Mouse (Mus musculus) fat pad, adult 2 months (tissue): ENCODE data around the gene Olfr1368.
"Not testable (repeated sequence)": the region's sequence is repeated elsewhere in the genome, so short reads cannot be mapped to it uniquely, and the experiment has no call there.

Experiments
- DNase-seq: peaks from one replicate; pipeline ENCODE4 v3.0.0-alpha.2; 2011; ENCODE audit warnings: low read depth, low spot score; ENCODE audit errors: extremely low read depth

Olfr1368 gene

DNA sequence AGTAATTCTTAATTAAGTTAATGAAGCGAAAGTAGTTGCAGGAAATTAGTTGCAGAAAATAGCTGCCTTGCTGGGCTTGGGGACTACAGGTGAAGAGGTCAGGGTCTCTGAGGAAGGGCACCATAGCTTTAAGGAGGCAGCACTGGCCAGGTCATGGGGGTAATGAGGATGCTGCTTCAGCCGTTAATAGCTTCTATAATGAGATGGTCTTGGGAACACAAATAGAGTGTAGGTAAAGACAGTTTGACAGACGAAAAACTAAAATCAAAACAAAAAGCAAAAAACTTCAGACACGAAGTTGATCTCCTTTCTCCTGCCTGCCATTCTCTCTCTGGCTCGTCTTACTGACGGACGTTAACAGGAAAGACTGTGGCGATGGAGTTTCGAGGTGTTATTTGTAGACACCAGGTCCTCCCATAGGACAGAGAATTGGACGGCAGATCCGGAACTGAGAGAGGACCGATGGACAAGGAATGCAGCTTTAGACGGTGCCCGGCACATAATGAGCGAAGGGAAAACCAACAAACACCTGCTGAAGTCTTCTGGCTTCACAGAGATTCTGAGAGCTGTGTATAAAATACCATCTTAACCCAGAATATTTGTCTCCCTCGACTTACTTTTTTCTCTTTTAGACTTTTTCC is 22.8 kb upstream of the Olfr1368 start:
- no peak for DNase-seq

DNA sequence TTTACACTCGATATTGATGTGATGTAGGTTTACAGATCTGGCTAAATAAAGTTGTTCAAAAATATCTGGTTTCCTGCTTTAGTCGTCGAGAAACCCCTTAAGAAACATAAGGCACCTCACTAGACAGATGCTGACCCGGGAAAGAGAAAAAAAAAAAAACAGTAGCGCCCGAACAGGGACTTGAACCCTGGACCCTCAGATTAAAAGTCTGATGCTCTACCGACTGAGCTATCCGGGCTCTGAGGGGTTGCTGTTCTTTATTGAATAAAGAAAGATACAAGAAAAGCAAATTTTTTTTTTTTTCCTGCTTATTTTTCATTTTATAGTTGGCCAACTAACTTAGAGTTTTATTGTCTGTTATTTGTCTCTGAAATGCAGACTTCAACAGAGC is 22.2 kb upstream of the Olfr1368 start:
- no peak for DNase-seq

DNA sequence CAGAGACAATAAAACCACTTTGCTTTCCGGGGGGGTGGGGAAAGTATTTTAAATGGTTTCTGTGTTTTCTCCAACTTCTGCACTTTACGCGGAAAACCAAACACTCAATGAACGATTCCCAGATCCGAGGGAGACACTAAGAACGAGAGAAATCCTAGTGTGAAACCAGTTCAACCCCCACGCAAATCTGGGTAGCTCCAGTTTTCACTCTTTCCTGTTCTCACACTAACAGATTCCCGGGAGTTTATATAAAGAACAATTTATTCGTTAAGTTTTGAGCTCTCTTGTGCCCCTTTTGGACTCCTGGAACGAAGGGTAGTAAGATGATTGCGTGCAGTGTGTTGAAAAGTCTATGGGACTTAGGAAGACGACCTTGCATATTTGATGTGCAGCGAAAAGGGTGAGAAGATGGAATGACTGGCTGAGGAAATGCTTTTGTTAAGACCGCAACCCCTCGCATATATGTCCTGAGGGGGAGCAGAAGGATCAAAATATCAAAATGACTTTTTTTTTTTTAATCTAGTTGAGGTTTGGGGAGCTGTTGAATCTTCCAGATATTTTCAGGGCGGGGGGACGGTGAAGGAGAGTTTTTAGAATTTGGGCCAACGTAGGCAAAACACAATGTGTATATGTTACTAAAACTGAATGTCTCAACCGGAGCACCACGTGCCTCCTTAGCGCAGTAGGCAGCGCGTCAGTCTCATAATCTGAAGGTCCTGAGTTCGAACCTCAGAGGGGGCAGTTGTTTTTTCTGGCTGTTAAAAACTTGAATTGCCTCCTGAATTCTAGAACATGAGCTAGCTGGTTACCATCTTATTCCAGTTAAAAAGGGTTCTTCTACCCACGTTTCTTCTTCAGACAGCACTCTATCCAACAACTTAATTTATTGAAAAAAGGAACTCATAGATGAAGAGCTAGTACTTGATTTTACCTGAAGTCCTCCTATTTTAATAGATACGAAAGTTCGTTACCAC is 21.6 kb upstream of the Olfr1368 start:
- DNase-seq, result no peak

DNA sequence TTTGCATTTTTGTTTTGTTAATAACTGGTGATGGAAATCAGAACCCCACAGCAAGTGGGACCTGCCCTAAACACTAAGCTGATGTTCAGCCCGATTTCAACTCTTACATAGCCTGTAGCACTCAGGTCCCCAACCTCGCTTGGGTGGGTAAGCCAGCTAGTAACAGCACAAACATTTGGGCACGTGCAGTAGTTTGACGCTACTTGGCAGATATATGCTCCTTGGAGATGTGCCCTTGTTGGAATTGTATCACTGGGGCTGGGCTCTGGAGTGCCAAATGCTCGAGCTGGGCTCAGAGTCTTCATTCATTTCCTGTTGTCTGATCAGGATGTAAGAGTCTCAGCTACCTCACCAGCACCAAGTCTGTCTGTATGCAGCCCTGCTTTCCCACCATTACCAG is 16.9 kb upstream of the Olfr1368 start:
- DNase-seq, result no peak

DNA sequence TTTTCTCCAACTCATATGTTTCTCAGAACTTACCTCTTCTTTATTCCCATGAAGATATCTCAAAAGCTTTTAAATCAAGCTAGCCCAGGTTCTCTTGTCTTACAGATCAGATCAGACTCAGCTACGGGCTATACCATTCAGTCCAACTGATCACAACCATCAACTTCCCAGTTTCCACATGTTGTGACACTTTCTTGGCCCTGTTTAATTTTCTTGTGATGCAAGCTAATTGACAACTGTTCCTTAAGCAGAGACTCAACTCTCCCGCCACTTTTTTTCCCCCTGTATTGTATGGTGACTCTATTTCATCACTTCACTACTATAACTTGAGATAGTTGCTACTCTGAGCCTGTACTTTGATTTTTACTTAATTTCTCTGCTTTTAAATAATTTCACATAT is 15.9 kb upstream of the Olfr1368 start:
- DNase-seq, result no peak

DNA sequence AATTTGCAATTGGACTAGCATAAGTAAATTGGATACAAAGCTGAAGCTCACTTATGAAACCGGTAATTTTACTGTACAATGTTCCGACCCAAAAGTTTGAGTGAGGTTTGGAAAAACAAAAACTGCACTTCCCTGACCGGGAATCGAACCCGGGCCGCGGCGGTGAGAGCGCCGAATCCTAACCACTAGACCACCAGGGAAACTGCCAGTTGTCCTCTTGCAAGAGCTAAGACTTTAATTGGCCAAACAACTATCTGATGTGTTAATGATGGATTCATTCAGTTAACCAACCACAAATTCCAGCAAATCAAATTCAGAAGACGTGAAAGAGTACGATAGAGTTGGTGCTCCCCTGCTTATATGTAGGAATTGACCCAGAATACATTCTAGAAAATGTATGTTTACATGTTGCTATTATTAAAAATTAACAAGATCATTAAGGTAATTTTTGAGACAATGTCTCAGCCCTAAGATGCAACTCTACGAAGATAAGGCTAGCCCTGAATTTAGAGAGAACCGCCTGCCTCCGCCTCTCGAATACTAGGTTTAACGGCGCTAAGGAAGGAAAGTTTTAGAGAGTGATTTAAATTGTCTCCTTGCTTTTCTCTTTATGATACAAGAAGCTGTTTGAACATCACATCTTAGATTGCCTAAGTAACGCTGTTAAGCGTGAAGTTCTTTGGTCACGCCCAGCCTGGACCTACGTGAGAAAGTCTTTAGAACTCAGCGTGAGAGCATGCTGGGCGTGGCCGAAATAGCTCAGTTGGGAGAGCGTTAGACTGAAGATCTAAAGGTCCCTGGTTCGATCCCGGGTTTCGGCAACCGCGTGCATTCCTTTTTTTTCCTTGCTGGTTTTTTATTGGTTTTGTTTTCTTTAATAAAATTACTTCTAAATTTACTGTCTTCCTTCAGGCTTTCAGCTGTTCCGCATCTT is 15.3 kb upstream of the Olfr1368 start:
- DNase-seq, result no peak

DNA sequence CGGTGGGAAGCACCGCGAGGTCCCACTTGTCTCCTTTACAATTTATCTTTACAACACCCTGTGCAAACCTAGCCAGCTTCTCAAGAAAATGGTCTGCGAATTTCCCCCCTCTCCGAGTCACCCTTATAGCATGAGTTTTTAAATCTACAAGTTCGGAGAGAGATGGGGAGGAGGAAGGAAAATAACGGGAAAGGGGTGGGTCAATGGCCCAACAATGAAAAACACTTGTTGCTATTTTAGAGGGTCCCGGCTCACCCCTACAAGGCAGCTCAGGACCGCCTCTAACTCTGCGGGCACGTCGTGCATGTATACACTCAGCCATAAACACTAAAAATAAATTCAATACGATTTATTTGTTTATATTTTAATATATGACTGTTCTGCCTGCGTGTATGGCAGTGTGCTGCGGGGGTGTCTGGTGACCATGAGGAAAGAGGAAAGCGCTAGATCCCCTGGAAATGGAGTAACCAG is 14.4 kb upstream of the Olfr1368 start:
- DNase-seq, result no peak

DNA sequence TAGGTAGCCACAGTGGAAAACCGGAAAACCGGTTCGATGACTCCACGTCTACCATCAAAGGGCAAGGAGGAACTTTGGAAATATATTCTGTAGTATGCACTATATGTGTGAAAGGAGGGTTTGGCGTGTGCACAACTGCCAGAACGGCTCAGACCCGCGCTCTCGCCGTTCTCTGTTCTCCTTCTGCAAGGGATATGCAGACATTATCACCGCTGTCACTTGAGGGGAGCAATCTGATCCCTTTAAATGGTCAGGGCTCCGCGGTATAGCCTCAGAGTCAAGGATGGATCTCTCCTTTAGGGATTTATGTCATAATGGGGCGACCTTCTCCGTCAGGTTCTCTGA is 13.8 kb upstream of the Olfr1368 start:
- DNase-seq, result no peak

DNA sequence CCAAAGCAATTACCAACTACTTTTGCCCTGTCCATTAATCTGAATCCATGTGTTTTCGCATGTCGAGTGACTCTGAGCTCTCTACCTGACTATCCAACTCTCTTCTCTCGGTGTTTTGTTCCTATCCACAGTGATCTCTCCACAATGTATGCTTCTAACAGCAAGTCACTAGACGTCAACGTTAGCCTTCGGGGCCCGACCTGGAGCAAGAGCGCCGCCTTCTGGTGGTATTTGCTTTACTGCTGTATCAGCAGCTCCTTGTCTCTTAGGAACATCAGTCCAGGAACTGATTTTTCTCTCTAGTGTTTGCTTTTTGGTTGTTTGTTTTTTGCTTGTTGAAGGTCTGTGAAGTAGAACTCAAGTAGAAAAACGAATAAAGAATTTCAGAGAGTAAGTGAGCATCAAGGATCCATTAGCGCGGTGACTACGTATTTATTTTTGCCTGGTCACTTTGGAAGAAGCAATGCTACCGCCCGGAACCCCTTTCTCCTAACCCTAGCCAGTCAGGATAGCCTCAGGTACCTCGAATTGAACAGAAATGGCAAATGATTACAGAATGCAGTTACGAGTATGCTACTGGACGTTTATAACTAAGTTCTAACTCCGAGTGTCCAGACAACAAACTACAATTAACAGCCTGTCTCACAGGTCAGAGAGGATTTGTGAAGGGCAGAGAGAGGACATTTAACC is 13.3 kb upstream of the Olfr1368 start:
- DNase-seq, result no peak

DNA sequence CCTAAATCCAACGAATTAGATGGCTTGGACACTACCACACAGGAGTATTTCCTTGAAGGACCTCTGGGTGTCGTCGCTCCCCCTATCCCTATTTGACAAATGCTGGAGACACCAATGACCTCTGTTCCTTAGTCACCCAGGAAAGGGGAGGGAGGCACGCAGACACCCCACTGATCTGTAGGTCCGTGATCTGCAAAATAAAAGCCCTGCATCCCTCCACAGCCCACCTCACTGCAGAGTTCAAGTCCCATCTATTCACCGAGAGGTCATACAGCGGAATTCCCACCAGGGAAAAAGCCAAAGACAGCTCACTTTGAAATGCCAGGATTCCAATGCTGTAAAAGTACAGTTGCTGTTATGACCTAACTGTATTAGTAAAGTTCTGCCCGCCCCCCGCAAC is 12.4 kb upstream of the Olfr1368 start:
- no peak for DNase-seq

DNA sequence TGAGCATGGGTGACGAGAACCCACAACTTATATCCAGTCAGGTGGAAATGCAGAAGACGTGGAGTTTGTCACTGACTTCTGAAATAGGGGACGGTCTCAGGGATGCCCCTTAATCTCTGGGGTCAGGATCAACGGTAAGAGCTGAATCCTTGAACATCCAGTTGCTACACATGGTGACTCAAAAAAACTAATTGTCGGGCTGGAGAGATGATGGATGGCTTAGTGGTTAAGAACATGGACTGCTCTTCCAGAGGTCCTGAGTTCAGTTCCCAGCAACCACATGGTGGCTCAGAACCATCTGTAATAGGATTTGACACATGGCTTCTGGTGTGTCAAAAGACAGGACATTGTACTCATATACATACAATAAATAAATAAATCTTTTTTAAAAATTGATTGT is 10.2 kb upstream of the Olfr1368 start:
- DNase-seq, result no peak

DNA sequence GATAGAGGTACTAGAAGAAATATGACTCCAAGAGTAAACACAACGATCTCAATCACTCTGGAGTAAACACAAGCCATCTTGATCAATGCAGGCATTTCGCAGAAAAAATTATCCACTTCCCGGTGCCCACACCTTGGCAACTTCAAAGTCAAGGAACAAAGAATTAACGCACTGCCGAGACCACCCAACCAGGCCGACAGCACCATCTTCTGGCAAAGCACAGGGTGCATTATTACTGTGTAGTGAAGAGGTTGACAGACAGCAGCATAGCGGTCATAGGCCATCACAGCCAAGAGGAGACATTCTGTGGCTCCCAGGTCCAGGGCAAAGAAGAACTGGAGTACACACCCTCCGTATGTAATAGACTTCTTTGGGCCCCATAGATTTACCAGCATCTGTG is 3.2 kb downstream of the Olfr1368 start:
- no peak for DNase-seq

DNA sequence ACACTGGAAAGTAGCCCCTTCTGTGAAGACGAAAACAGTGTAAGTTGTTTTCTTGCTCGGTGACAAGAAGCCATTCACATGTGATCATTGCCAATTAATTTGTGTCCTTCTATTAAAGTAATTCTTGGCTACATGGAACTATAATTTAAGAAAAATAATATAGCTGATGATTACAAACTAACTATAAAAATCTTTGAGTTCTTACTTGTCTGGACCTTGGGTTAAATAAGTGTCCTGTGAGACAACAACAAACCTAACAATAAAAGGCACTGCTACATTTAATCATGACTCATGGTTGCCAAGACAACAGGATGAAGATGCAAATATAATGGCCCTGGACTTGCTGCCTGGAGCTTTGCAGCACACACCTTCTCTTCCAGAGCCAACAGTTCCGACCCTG is 16.3 kb downstream of the Olfr1368 start, which contains the start of gene Olfr263:
Gene Olfr263 (plus strand): TSS at position 301 of the 400 bp plus-strand sequence.
- DNase-seq, result not testable (repeated sequence)

DNA sequence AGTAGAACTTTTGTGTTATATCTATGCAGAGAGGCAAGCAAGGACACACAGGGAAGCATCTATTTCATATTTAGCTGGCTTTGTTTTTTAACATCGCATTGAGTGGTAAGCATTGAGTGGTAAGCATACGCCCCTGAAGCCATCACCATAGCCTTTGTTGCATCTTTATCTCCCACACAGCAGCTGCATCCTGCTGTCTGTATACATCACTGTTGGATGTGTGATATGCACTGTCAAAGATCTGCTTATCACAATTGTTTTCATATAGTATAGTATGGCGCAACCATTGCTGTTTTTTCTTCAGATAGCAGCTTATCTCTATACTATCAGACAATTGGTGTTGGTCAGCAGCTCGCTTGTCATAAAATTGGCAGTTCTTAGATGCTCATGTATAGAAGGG is 31.5 kb downstream of the Olfr1368 start:
- no peak for DNase-seq

DNA sequence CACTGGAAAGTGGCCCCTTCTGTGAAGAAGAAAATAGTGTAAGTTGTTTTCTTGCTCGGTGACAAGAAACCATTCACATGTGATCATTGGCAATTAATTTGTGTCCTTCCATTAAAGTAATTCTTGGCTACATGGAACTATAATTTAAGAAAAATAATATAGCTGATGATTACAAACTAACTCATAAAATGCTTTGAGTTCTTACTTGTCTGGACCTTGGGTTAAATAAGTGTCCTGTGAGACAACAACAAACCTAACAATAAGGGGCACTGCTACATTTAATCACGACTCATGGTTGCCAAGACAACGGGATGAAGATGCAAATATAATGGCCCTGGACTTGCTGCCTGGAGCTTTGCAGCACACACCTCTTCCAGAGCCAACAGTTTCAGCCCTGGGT is 34.5 kb downstream of the Olfr1368 start, which contains the start of gene Olfr1369-ps1:
Gene Olfr1369-ps1 (plus strand): TSS at position 301 of the 400 bp plus-strand sequence.
- not testable (repeated sequence) for DNase-seq

DNA sequence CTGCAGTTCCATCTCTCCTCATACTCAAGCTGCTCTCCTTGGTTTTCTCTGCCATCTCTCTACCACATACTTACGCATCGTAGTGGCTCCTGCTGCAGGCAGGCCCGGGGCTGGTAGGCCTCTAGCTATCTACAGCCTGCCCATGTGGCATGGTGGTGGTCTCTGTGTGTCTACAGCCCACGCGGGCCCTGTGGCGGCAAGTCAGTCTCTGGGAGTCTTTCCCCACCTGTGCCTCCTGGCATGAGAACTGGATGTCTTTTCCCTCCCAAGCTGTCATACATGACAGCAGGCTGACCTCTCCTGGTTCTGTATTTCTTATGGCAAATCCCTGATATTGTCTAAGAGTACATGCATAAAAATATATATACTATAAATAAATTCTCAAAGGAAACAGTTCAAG is 35.2 kb downstream of the Olfr1368 start:
- no peak for DNase-seq

DNA sequence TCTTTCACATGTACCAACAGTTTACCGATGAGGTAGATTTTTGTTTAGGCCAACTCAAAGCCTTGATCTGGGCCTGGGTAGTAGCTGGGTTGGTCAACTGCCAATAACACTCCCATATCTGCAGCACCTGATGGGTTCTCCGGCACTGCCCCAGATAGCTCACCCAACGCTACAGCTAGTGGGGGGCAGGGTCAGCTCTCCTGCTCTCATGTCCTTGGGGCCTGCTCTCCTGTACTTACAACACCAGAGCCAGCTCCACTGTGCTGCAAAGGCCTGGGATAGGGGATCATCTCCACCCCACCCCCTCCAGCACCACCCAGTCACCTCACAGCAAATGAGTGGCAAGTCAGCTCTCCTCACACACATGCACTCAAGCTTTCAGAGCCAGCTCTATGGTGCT is 35.9 kb downstream of the Olfr1368 start:
- DNase-seq, result no peak
